Mouse (Mus musculus) CH12.LX (cell line): Measurements from ENCODE around the gene Runx2. TPM values are rescaled to one million over a fixed set of nuclear protein-coding genes. Genes with fewer than 3 reads are reported as not detected.

Source experiments
- DNase-seq: peaks from one replicate; pipeline ENCODE4 v3.0.0-alpha.2; 2013; ENCODE audit errors: extremely low read depth
- H3K27ac ChIP-seq: 2 replicates; pipeline ENCODE4 v1.5.1; 2012; ENCODE audit warnings: low read depth, mild to moderate bottlenecking, control low read depth, moderate library complexity; ENCODE audit not compliant: insufficient read depth
- H3K27me3 ChIP-seq: replicated peaks from 2 replicates; pipeline ENCODE3; 2012; ENCODE audit warnings: inconsistent platforms
- H3K36me3 ChIP-seq, 2 experiments: replicated peaks in 1 of 2; 2 replicates each; pipeline versions ENCODE3 to v1.6.1; 2012; ENCODE audit warnings: inconsistent platforms in 1 of 2, low read length in 1 of 2, mild to moderate bottlenecking in 1 of 2, mixed read lengths in 1 of 2, moderate library complexity in 1 of 2; ENCODE audit not compliant: control insufficient read depth in 1 of 2, insufficient read depth in 1 of 2
- H3K4me1 ChIP-seq, 2 experiments: 2 replicates each; pipeline ENCODE4 v1.6.1; 2012; ENCODE audit warnings: inconsistent platforms in 1 of 2, moderate library complexity in 1 of 2; ENCODE audit not compliant: insufficient read depth in 2 of 2, control insufficient read depth in 1 of 2
- H3K4me2 ChIP-seq: 2 replicates; pipeline ENCODE4 v1.6.1; 2012; ENCODE audit warnings: low read depth, mild to moderate bottlenecking, control low read depth; ENCODE audit not compliant: poor library complexity, insufficient read depth, severe bottlenecking
- H3K4me3 ChIP-seq, 3 experiments: fragments of 150-350 bp in 1 of 3; sonication (generic) in 1 of 3; replicated peaks in 1 of 3; 2 replicates each; pipeline versions ENCODE3 to v1.5.1; 2011 to 2012; ENCODE audit warnings: low read depth in 2 of 3, low read length in 2 of 3, mild to moderate bottlenecking in 2 of 3, moderate library complexity in 2 of 3, control low read depth in 1 of 3, improper control_type of control experiment in 1 of 3, inconsistent platforms in 1 of 3, mixed read lengths in 1 of 3; ENCODE audit not compliant: poor library complexity in 1 of 3
- H3K79me2 ChIP-seq: replicated peaks from 2 replicates; pipeline ENCODE4 v1.6.1; 2012; ENCODE audit warnings: mild to moderate bottlenecking, moderate library complexity; ENCODE audit not compliant: control insufficient read depth, poor library complexity, insufficient read depth, severe bottlenecking; ENCODE audit errors: extremely low read depth
- H3K9ac ChIP-seq: 2 replicates; pipeline ENCODE4 v1.6.1; 2012; ENCODE audit warnings: low read depth, mild to moderate bottlenecking, control low read depth, moderate library complexity; ENCODE audit not compliant: insufficient read depth
- H3K9me3 ChIP-seq: replicated peaks from 2 replicates; pipeline ENCODE3; 2012; ENCODE audit warnings: low read length, inconsistent platforms, mixed read lengths
- BHLHE40 ChIP-seq: IDR thresholded peaks from 2 replicates; pipeline ENCODE4 v1.6.1; 2011; ENCODE audit warnings: mild to moderate bottlenecking, low read depth, low read length, improper control_type of control experiment
- E2F4 ChIP-seq: IDR thresholded peaks from 2 replicates; pipeline ENCODE4 v1.6.1; 2011; ENCODE audit warnings: low read depth, low read length, improper control_type of control experiment; ENCODE audit not compliant: insufficient replicate concordance
- EP300 ChIP-seq: IDR thresholded peaks from 2 replicates; pipeline ENCODE4 v1.6.1; 2011; ENCODE audit warnings: low read length, improper control_type of control experiment
- HCFC1 ChIP-seq: IDR thresholded peaks from 2 replicates; pipeline ENCODE4 v1.6.1; 2012; ENCODE audit warnings: low read depth, mild to moderate bottlenecking, inconsistent platforms, low read length, improper control_type of control experiment
- JUN ChIP-seq: IDR thresholded peaks from 2 replicates; pipeline ENCODE4 v1.6.1; 2011; ENCODE audit warnings: low read depth, mild to moderate bottlenecking, low read length, improper control_type of control experiment, moderate library complexity; ENCODE audit not compliant: insufficient read depth
- JUND ChIP-seq: conservative IDR thresholded peaks from 2 replicates; pipeline ENCODE4 v1.6.1; 2011; ENCODE audit warnings: low read depth, low read length, improper control_type of control experiment
- KAT2A ChIP-seq: IDR thresholded peaks from 2 replicates; pipeline ENCODE4 v1.6.1; 2012; ENCODE audit warnings: low read length, improper control_type of control experiment, inconsistent platforms; ENCODE audit not compliant: insufficient replicate concordance
- MAFK ChIP-seq: IDR thresholded peaks from 2 replicates; pipeline ENCODE4 v1.6.1; 2011; ENCODE audit warnings: low read length, improper control_type of control experiment; ENCODE audit not compliant: insufficient replicate concordance
- MAX ChIP-seq: IDR thresholded peaks from 2 replicates; pipeline ENCODE4 v1.6.1; 2011; ENCODE audit warnings: low read length, improper control_type of control experiment
- MAZ ChIP-seq: IDR thresholded peaks from 2 replicates; pipeline ENCODE4 v1.6.1; 2012; ENCODE audit warnings: low read depth, mild to moderate bottlenecking, inconsistent platforms, low read length, improper control_type of control experiment, moderate library complexity
- MEF2A ChIP-seq: IDR thresholded peaks from 2 replicates; pipeline ENCODE4 v1.6.1; 2014; ENCODE audit warnings: low read depth, mild to moderate bottlenecking, inconsistent platforms, low read length, improper control_type of control experiment, borderline replicate concordance
- MXI1 ChIP-seq: IDR thresholded peaks from 2 replicates; pipeline ENCODE4 v1.6.1; 2011; ENCODE audit warnings: mild to moderate bottlenecking, low read depth, low read length, improper control_type of control experiment
- NELFE ChIP-seq: IDR thresholded peaks from 2 replicates; pipeline ENCODE4 v1.6.1; 2011; ENCODE audit warnings: low read depth, low read length, improper control_type of control experiment
- NRF1 ChIP-seq: IDR thresholded peaks from 2 replicates; pipeline ENCODE4 v1.6.1; 2014; ENCODE audit warnings: low read depth, mild to moderate bottlenecking, inconsistent platforms, low read length, improper control_type of control experiment, moderate library complexity
- PAX5 ChIP-seq: IDR thresholded peaks from 2 replicates; pipeline ENCODE4 v1.6.1; 2012; ENCODE audit warnings: low read length, inconsistent platforms, mixed read lengths
- POLR2A ChIP-seq: IDR thresholded peaks from 2 replicates; pipeline ENCODE4 v1.6.1; 2011; ENCODE audit warnings: low read depth, mild to moderate bottlenecking, improper control_type of control experiment, low read length
- RCOR1 ChIP-seq: conservative IDR thresholded peaks from 2 replicates; pipeline ENCODE4 v1.6.1; 2012; ENCODE audit warnings: low read depth, mild to moderate bottlenecking, inconsistent platforms, low read length, improper control_type of control experiment
- SMC3 ChIP-seq: IDR thresholded peaks from 2 replicates; pipeline ENCODE4 v1.6.1; 2011; ENCODE audit warnings: low read depth, low read length, improper control_type of control experiment
- TBP ChIP-seq: conservative IDR thresholded peaks from 2 replicates; pipeline ENCODE4 v1.6.1; 2011; ENCODE audit warnings: low read depth, low read length, improper control_type of control experiment
- TCF12 ChIP-seq: IDR thresholded peaks from 2 replicates; pipeline ENCODE4 v1.6.1; 2014; ENCODE audit warnings: low read depth, mild to moderate bottlenecking, inconsistent platforms, low read length, improper control_type of control experiment
- UBTF ChIP-seq: IDR thresholded peaks from 2 replicates; pipeline ENCODE4 v1.6.1; 2012; ENCODE audit warnings: low read depth, mild to moderate bottlenecking, inconsistent platforms, low read length, improper control_type of control experiment, moderate library complexity
- USF2 ChIP-seq: conservative IDR thresholded peaks from 2 replicates; pipeline ENCODE4 v1.6.1; 2011; ENCODE audit warnings: low read depth, low read length, improper control_type of control experiment
- ZMIZ1 ChIP-seq: IDR thresholded peaks from 2 replicates; pipeline ENCODE4 v1.6.1; 2012; ENCODE audit warnings: low read depth, mild to moderate bottlenecking, inconsistent platforms, low read length, improper control_type of control experiment
- ZNF384 ChIP-seq: IDR thresholded peaks from 2 replicates; pipeline ENCODE4 v1.6.1; 2012; ENCODE audit warnings: low read depth, low read length, improper control_type of control experiment, inconsistent platforms
- dilution Hi-C: fragments of 300-500 bp; cut with MboI; formaldehyde crosslinking; loops from 2 replicates; pipeline ENCODE4 v1.14.3; 2020; ENCODE audit warnings: low sequenced_read_pairs; ENCODE audit not compliant: extremely low pct_unique_long_range_greater_than_20kb, extremely low pct_ligation_motif_present
- in situ Hi-C: fragments of 300-500 bp; cut with MboI; formaldehyde crosslinking; loops from 3 replicates; pipeline ENCODE4 v1.14.3; 2019; ENCODE audit warnings: low sequenced_read_pairs, low pct_ligation_motif_present, low pct_unique_long_range_greater_than_20kb, mixed read lengths
- polyA plus RNA-seq: library from polyadenylated mRNA; unstranded; fragments of >175 nt; gene quantifications from 2 replicates; pipeline ENCODE4 v1.2.1, GENCODE M21; 2012; ENCODE audit warnings: low read depth; ENCODE audit not compliant: insufficient read length
- total RNA-seq, 2 experiments: library from RNA; depleted of rRNA; stranded (reverse); fragments of 300-350 nt in 1 of 2; fragments of >200 nt in 1 of 2; gene quantifications; 2 replicates each; pipeline ENCODE4 v1.2.3; 2012 to 2014

Gene Runx2
- total and polyA plus RNA-seq, 3 experiments, result 0.70 to 1.4 (median 1.1) TPM

DNA sequence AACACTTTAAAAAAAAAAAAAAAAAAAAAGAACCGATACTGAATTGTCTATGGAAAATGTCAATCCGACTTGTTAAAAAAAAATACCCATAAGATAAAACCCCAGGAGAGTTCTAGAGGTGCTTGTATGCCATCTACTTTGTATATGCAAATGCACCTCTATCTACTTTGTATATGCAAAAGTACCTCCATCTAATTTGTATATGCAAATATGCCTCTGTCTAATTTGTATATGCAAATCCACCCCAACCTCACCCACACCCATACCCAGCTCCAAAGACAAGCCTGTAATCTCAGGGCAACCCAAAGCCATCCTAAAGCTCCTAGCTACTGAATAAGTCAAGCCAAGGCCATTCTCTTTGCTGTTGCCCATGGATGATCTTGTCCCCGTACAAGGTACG is 203.1 kb downstream of the Runx2 start (continued):
- no peak; the same call in 1 of the 2 replicates for TF ChIP-seq JUND
- no peak for TF ChIP-seq KAT2A
- no peak; the same call in 1 of the 2 replicates for TF ChIP-seq MAX

DNA sequence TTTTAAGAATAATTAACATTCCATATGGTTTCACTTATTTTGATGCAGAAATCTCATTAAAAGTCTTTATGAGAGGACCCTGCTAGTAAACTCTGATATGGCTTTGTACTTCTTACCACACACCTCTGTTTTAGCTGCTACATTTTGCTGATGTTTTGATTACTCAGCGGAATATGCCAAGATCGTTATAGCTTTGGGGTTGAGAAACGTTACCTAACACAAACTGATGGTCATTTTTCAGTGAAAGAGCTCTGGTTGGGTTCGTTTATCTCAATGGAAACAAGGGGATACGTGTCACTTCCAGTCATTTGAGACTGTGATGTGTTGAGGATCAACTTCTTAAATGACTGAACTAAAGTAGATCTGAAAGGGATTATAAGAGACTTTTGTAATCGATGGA is 203.8 kb downstream of the Runx2 start:
- no peaks in the 10 kb centered on the region for H3K27me3 ChIP-seq
- dilution Hi-C loops, result no loop called here

DNA sequence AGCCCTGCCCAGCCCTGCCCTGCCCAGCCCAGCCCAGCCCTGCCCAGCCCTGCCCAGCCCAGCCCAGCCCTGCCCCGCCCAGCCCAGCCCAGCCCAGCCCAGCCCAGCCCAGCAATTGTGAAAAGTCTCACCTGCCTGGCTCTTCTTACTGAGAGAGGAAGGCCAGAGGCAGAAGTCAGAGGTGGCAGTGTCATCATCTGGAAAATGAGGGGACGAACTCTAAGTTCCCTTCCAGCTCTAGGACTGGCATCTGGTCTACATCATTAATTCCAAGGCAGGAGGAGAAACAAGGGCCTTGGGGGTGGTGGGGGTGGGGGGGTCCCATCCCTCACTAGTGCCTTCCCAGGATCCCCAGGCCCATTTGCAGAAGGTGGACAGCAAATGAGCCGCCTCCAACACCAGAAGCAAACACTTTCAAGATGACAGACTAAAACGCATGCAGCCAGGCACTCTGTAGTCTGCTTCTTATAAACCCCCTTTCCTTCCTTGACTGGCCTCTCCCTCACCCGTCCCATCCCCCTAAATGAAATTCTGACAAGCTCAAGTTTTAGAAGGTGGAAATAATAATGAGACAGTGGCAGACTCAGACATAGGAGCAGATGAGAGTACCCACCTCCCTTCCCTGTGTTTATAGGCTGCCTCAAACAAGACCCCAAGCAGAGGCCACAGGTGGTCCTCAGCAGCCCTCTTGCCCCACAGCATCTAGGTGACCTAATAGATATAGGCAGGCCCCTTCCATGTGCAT is 204.5 kb downstream of the Runx2 start:
- peak overlapping the region; percentile 53 for H3K4me2 ChIP-seq
- H3K79me2 ChIP-seq, result peaks cover 12% of the 10 kb centered on the region
- in situ Hi-C loops (no loop called here), dilution Hi-C loops (no loop called here)
- no peak for DNase-seq
- peak overlapping the region; percentile 47 for H3K9ac ChIP-seq
- H3K36me3 ChIP-seq, result no peaks in the 10 kb centered on the region
- peak overlapping the region; percentile 93 for H3K27ac ChIP-seq
- TF ChIP-seq MAZ, result no peak
- TF ChIP-seq USF2, result no peak
- no peak for TF ChIP-seq HCFC1
- peak; percentile 43; the same call in 1 of the 2 replicates for TF ChIP-seq TBP
- TF ChIP-seq ZMIZ1, result peak; percentile 41; the same call in 1 of the 2 replicates
- no peak for TF ChIP-seq JUN
- TF ChIP-seq TCF12, result peak; percentile 50; the same call in 1 of the 2 replicates
- no peak for TF ChIP-seq MXI1
- TF ChIP-seq EP300, result no peak; the same call in 1 of the 2 replicates
- no peak for TF ChIP-seq E2F4
- no peak for TF ChIP-seq MAX
- TF ChIP-seq UBTF, result no peak
- TF ChIP-seq JUND, result no peak
- TF ChIP-seq ZNF384, result no peak
- 0 out of 2 replicates have a peak, but pooled peaks have one; percentile 30 for TF ChIP-seq POLR2A
- no peak for TF ChIP-seq KAT2A
- TF ChIP-seq PAX5, result no peak
- TF ChIP-seq MEF2A, result no peak
- no peak for TF ChIP-seq RCOR1
- TF ChIP-seq NRF1, result no peak
- TF ChIP-seq NELFE, result no peak
- no peak for TF ChIP-seq SMC3
- H3K4me3 ChIP-seq, result no peak overlapping the region
- H3K9me3 ChIP-seq, result no peaks in the 10 kb centered on the region
- peaks cover 18 to 29% of the 10 kb centered on the region in 2 experiments for H3K4me1 ChIP-seq
- no peaks in the 10 kb centered on the region for H3K27me3 ChIP-seq

More for the DNA sequence above, 203.8 kb downstream of the Runx2 start:
- TF ChIP-seq MAFK (peak; percentile 95), NRF1 (no peak), ZNF384 (no peak), JUND (no peak), BHLHE40 (no peak)
- peaks cover 19 to 23% of the 10 kb centered on the region in 2 experiments for H3K4me1 ChIP-seq
- H3K36me3 ChIP-seq, result no peaks in the 10 kb centered on the region
- peak overlapping the region; percentile 79 for H3K27ac ChIP-seq
- no peaks in the 10 kb centered on the region for H3K9me3 ChIP-seq
- no peak for DNase-seq
- H3K4me3 ChIP-seq, result no peak overlapping the region
- H3K4me2 ChIP-seq, result peak overlapping the region; percentile 79; the same call in 1 of the 2 replicates
- H3K9ac ChIP-seq, result peak overlapping the region; percentile 62
- peaks cover 15% of the 10 kb centered on the region for H3K79me2 ChIP-seq
- in situ Hi-C loops, result no loop called here
